Mouse (Mus musculus) spleen, postnatal 36 days (tissue): ENCODE measurements around the gene Tlr12.
"Not testable (repeated sequence)": the region's sequence is repeated elsewhere in the genome, so short reads cannot be mapped to it uniquely, and the experiment has no call there.

Experiments
- DNase-seq, 2 experiments: peaks; one replicate each; pipeline ENCODE4 v3.0.0; 2022; ENCODE audit warnings: low spot score in 2 of 2, mixed read lengths in 1 of 2

Tlr12 gene

DNA sequence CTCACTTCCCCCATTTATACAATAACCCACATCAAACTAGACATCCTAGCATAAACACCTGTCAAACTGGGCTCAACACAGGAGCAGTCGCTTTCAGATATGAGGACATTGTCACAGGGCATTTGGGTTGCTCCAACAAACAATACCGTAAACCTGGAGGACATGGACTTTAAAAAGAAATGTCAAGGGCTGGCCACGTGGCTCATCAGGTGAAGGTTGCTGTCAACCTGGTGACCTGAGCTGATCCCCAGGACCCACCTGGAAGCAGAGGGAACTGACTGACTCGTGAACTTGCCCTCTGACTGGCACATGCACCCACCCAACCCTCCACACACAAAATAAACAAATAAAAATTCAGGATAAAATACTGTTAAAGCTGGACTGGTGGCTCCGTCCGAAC, 2.2 kb upstream of the Tlr12 start:
- no peak for DNase-seq

DNA sequence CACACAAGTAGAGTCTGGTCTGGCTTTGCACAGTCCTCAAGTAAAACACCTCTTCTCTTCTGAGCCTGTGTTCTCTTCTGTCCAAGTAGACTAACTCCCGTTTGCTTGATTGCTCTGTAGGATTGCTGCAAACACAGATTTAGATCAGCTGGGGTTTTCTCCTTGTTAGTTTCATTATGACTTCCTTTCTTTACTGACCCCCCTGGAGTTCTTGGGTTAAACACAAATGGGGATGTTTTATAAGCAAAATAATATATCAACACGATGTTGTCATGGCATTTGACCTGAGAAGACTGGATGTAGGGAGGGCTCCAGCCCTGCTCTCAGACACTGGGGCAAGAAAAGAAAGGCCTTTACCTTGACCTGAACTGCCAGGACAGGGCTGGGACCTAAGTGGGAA, 544 bp upstream of the Tlr12 start:
- no peak for DNase-seq

DNA sequence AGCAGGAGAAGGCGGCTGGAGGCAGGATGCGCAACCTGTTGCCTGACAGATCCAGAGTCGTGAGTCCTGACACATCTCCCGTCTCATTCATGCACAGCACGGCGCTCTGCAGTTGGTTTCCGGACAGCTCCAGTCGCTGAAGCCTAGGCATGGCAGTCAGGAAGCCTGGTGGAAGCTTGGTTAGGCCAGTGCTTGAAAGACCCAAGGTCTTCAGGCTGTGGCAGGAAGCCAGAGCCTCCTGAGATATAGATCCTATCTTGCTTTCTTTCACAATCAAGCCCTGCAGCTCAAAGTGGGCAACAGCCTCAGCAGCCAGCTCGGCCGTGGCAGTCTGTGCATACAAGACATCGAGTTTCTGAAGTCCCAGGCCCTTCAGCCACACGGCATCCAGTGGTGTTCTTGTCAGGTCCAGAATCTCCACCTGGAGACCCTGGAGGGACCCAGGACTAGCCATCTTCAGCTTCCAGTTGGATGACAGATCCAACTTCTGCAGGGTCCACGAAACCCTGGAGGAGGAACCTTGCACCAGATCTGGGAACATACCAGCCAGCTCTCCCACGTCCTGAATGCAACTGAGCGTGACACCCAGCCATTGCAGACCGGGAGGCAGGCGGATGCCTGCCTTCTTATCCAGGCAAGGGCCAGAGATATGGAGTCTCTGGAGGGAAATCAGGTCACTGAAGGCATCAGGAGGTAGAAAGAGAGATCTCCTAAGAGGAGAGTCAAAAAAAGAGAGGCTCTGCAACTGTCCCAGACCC, 877 bp downstream of the Tlr12 start:
- no peak for DNase-seq

DNA sequence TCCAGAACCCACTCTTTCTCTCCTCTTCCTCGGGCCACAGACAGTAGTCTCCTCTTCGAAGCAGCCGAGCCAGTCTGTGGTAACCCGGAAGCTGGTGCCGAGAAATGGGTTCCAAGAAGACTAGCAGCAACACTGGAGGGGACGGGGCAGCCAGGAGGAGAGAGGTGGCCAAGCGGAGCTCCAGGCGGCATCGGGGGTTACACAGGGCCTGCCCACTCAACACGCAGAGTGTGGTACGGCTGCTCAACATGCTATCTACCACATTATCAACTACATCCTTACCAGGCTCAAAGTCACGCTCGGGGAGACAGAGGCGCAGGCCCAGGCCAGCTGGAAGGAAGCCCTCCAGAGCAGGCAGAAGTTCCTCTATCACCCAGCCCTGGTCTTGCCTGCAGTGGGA, 2.7 kb downstream of the Tlr12 start:
- DNase-seq: peak; percentile 42 to 46

DNA sequence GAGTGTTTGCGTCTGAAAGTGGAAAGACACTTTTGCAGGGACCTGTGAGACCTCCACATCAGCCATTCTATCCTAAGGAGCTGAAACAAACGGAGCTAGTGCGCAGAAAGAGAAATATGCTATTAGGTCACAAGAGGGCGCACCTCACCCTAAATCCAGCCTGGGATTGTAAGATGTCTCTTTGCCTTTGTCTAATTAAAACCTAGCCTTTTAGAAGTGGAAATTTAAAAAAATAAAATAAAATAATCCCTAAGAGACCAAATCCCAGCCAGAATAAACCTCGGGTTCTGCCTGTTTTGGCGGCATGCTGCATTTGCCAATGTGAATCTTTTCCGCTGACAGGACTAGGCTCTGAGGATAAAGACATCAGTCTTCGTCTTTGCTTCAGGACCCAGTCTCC, 5.1 kb downstream of the Tlr12 start:
- peak in 1 of 2 experiments; percentile 36 for DNase-seq

DNA sequence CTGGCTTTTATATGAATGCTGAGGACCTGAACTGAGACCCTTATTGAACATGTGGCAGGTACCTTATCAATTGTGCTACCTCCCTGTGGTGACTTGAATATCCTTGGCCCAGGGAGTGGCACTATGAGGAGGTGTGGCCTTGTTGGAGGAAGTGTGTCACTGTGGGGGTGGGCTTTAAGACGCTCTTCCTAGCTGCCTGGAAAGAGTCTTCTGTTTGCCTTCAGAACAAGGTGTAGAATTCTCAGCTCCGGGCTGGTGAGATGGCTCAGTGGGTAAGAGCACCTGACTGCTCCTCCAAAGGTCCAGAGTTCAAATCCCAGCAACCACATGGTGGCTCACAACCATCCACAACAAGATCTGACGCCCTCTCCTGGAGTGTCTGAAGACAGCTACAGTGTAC, 6.7 kb downstream of the Tlr12 start:
- DNase-seq: not testable (repeated sequence)

DNA sequence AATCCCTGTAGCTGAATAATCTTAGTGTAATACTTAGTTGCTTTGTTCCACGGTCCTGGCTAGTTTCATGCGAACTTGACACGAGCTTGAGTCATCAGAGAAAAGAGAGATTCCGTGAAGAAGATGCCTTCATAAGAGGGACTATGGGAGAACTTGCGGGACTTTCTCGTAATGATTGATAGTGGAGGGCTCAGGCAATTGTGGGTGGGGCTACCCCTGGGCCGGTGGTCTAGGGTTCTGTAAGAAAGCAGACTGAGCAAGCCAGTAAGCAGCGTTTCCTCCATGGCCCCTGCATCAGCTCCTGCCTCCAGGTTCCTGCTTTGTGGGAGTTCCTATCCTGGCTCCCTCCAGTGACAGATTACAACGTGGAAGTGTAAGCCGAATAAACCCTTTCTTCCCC, 7.7 kb downstream of the Tlr12 start:
- no peak for DNase-seq

DNA sequence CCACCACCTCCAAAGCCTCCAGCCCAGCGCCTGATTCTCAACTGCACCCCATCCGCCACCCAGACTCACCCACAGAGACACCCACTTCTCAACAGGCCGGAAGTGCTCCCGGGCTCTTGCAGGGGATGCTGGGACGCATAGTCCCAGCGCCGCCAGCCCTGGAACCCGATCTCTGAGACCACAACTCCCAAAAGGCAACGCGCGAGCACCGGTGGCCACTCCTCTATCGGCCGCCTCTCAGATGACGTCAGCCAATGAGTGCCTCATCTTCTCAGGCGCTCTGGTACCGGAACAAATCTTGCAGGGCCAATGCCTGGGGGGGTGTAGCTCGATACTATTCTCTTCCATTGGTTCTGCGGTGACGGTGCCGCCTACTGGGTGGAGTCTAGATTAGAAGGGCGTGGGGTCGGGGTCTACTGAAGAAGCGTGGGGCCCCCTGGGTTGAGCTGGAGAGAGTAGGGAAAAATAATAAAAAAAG, 8.5 kb downstream of the Tlr12 start, which contains the start of gene Zscan20:
Gene Zscan20 (minus strand): TSS at position 174 of the 478 bp plus-strand sequence.
- peak; percentile 97 to 98 for DNase-seq

DNA sequence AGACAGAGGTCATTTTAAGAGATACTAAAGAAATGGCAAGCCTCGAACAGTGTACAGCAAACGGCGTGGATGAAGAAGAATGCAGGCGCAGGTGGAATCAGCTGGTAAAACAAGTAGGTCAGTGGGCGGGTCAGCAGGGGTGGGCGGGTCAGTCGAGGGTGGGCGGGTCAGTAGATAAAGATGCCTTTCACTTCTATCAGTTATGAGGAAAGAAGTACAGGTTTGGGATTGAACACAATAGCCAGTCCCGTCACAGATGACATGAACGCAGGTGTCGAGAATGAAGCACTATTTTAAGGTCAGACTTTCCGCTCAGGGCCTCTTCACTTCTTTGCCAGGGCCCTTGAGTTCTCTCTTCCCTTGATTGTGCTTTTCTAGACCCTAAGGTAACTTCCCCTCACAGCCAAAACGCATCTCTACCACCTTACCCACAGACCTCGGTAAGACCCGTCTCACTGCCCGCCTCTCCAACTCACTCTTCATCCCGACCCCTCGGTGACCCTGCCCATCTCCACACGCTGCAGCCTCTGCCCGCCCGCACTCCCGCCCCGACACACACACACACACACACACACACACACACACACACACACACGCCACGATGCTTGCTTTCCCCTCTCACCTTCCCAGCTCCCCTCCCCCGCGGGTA, 9.0 kb downstream of the Tlr12 start:
- peak in 1 of 2 experiments; percentile 17 for DNase-seq

DNA sequence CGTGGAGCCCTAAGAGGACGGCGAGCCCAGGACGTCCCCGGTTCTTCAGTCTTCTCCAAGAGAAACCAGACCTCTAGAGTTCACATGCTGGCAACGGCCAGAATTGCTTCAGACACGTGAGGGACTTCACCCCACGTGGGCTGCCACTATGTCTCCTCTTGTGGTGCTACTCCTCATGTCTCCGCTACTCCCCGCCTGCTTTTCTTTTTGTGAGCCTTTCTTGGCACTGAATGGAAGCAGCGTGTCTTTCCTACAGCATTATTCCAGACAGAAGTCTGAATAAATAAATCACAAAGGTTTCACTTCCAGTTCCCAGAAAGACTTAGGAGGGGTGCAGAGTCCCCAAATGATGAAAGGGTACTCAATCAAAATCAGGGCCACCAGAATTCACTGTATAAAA, 10.8 kb downstream of the Tlr12 start:
- no peak for DNase-seq

DNA sequence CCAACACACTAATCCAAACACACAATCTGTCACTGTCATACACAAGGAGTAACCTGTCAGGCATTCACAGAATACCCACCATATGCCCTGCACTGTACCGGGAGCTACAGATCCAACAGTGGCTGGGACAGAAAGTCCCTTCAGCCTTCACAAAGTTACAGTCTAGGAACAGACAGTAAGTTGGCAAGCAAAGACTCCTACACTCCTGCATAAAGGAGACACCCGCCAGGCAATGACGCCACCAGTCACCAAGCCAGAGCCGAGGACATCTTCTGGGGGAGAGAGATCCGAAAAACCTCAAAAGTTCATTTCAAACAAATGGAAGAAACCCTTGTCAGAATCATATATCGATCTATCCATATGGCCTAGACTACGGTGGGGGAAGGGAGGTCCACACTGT, 11.8 kb downstream of the Tlr12 start:
- no peak for DNase-seq

DNA sequence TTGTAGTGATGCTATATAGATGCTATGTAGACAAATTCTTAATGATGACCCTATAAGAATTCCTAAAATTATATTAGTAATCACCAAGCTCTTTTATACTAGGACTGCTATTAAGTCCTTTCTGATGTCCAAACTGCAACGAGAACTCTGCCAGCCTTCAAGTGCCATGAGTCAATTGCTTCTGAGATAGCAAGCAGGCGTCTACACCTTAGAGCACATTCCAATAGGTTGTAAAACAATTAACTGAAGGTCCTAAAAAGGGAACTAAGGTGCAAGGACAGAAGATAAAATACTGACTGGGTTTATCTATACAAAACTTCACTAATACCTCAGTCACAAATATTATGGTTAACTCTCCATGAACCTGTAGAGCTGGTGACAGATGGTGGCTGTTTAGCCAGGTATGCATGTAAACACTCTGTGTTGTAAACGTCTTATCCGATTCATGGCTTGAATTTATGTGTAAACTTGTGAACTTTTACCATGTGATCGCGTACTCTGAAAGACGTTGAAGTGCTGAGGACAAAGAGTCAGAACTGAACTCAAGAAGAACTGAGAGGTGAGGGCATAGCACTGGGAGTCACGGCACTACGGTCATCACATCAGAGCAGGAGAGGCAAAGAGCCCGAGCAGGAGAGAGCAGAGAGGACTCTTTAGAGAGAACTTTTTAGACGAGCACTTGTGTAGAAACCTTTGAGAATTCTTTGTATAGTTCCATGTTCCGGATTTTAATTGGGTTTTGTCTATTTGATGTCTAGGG, 20.4 kb downstream of the Tlr12 start:
- no peak for DNase-seq

DNA sequence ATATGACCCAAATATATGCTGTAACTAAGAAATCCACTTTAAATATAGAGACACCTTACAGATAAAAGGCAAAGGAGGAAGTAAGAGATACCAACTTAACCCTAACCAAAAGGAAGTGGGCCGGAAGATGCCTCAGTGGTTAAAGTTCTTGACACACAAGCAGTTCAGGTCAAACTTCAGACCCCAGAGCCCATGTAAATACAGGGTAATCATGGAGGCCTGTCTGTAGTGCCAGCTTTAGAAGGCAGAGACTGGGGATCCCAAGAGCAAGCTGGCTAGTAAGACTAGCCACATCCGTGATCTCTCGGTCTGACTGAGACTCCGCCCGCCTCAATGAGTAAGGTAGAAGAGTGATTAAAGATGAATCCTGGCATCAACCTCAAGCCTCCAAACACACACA, 24.4 kb downstream of the Tlr12 start:
- peak; percentile 75 to 77 for DNase-seq

DNA sequence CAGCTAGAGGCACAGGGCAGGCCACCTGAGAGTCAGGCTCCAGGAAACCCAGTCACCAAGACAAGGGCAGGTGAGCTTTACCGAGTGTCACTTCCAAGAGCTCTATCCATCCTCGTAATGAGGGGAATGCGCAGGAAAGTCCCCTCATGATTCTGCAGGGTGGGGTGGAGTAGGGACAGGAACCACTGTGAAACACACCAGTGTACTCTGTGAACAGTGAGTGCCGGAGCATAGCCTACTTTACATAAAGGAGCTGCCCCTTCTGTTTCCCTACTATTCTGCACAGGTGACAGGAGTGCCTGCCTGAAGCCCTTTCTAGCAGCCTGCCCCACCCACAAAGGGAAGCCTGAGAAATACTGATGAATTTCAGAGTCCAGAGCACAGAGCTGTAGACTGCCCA, 25.1 kb downstream of the Tlr12 start:
- peak; percentile 75 to 77 for DNase-seq

DNA sequence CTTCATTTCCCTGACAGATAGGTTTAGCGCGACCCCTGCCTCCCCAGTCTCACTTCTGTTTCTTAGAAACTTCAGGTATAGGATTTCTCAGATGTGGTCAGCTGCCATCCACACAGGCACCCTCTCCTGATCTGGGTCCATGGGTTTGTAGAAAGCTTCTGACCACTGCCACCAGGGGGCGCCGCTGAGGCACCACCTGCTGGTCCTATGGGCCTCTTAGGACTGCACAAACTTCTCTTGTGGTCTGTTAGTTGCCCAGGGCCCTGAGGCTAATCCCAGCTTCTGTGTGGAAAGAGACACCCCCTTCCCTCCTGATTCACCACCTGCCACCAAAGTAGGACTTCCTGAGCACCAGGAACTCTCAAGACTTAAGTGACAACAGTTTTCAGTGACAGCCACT, 39.2 kb downstream of the Tlr12 start:
- peak; percentile 44 to 55 for DNase-seq

DNA sequence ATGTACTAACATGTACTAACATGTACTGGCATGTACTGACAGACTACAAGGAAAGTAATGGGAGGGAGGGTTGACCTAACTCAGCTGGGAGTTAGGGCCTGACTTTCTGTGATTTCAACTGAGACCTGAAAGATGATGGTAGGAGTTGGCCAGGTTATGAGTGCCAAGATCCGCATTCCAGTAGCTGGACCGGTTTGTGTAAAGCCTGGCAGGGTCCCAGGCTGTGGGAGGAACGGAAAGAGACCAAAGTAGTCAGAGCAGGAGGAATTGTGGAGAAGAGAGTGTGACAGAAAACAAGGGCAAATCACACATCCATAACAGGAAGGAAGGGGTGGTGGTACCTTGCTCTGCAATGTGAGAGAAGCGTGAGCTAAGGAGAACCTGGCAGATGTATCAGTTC, 42.6 kb downstream of the Tlr12 start:
- no peak for DNase-seq
